Mouse (Mus musculus): ENCODE results near the gene Slc24a3. TPM values are rescaled to one million over a fixed set of nuclear protein-coding genes. Genes with fewer than 3 reads are reported as not detected.

Slc24a3 gene
- total and polyA plus RNA-seq, 2 experiments: 0.09 to 0.33 TPM

GRCm38 (mm10) chr2:145429982-145430381 lies 262.4 kb downstream of the Slc24a3 start:
- no peak overlapping the region for H3K27ac ChIP-seq (replicated peaks; ENCODE audit: insufficient read depth, low read depth, low read length)
- WGBS: 87% methylated on average over 5 of the region's 5 CpGs
- no peak for TF ChIP-seq POLR2A (IDR thresholded peaks at IDR 0.05; ENCODE audit: extremely low read depth, insufficient read depth, low read length)
- TF ChIP-seq CTCF (IDR thresholded peaks at IDR 0.05; ENCODE audit: low read depth, low read length): no peak
- no peaks in the 10 kb centered on the region for H3K79me2 ChIP-seq (ENCODE audit: control insufficient read depth, insufficient read depth, low read length)
- no peaks in the 10 kb centered on the region for H3K4me1 ChIP-seq (ENCODE audit: control insufficient read depth, insufficient read depth, low read length)
- H3K9ac ChIP-seq (ENCODE audit: low read depth, low read length): no peak overlapping the region
- no peaks in the 10 kb centered on the region for H3K36me3 ChIP-seq (ENCODE audit: control insufficient read depth, insufficient read depth, low read length)
- no peak for DNase-seq (ENCODE audit: extremely low read depth, low read depth, low spot score)
- H3K27me3 ChIP-seq (ENCODE audit: control insufficient read depth, insufficient read depth, low read length): no peaks in the 10 kb centered on the region
- H3K4me3 ChIP-seq (ENCODE audit: insufficient read depth, low read depth, low read length): no peak overlapping the region

- Histone ChIP-seq H3K4me3 (ENCODE audit: insufficient read depth, low read depth, low read length) (no peak overlapping the region), H3K79me2 (ENCODE audit: control insufficient read depth, insufficient read depth, low read length) (no peaks in the 10 kb centered on the region), H3K36me3 (ENCODE audit: control insufficient read depth, insufficient read depth, low read length) (no peaks in the 10 kb centered on the region), H3K27ac (replicated peaks; ENCODE audit: insufficient read depth, low read depth, low read length) (no peak overlapping the region), H3K9ac (ENCODE audit: low read depth, low read length) (no peak overlapping the region), H3K4me1 (ENCODE audit: control insufficient read depth, insufficient read depth, low read length) (no peaks in the 10 kb centered on the region), H3K27me3 (ENCODE audit: control insufficient read depth, insufficient read depth, low read length) (no peaks in the 10 kb centered on the region)
- no peak for DNase-seq (ENCODE audit: extremely low read depth, low read depth, low spot score)
- TF ChIP-seq CTCF (IDR thresholded peaks at IDR 0.05; ENCODE audit: low read depth, low read length): no peak
- no peak for TF ChIP-seq POLR2A (IDR thresholded peaks at IDR 0.05; ENCODE audit: extremely low read depth, insufficient read depth, low read length)
- 90% methylated on average over 1 of the region's 1 CpGs for WGBS
Observed at GRCm38 (mm10) chr2:145434068-145434467, 266.5 kb downstream of the Slc24a3 start.

DNA sequence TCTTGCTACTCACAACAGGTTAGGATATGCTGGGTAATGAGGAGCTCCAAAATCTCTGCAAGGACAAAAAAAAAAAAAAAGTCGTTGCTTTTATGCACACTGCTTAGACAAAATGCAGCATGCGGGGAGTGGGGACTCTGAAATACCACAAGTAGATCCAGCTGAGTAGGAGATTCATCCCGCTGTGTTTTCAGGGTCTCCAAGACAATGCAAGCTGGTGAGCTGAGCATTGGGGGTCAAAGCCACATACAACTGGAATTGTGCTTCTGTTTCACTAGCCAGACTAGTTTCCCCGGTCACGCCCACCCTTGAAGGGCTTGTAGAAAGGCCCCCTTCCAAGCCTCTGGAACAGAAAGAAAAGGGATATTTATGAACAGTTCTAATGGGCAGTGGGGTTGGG lies 270.8 kb downstream of the Slc24a3 start:
- H3K9ac ChIP-seq (ENCODE audit: low read depth, low read length): no peak overlapping the region
- DNase-seq (ENCODE audit: extremely low read depth, low read depth, low spot score): no peak
- H3K27ac ChIP-seq (replicated peaks; ENCODE audit: insufficient read depth, low read depth, low read length): no peak overlapping the region
- no peaks in the 10 kb centered on the region for H3K79me2 ChIP-seq (ENCODE audit: control insufficient read depth, insufficient read depth, low read length)
- no peak for TF ChIP-seq CTCF (IDR thresholded peaks at IDR 0.05; ENCODE audit: low read depth, low read length)
- TF ChIP-seq POLR2A (IDR thresholded peaks at IDR 0.05; ENCODE audit: extremely low read depth, insufficient read depth, low read length): no peak
- 78% methylated on average over 5 of the region's 5 CpGs for WGBS
- H3K4me1 ChIP-seq (ENCODE audit: control insufficient read depth, insufficient read depth, low read length): no peaks in the 10 kb centered on the region
- H3K36me3 ChIP-seq (ENCODE audit: control insufficient read depth, insufficient read depth, low read length): no peaks in the 10 kb centered on the region
- H3K27me3 ChIP-seq (ENCODE audit: control insufficient read depth, insufficient read depth, low read length): no peaks in the 10 kb centered on the region
- H3K4me3 ChIP-seq (ENCODE audit: insufficient read depth, low read depth, low read length): no peak overlapping the region

GRCm38 (mm10) chr2:145439755-145440154 lies 272.2 kb downstream of the Slc24a3 start:
- no peaks in the 10 kb centered on the region for H3K36me3 ChIP-seq (ENCODE audit: control insufficient read depth, insufficient read depth, low read length)
- no peak for DNase-seq (ENCODE audit: extremely low read depth, low read depth, low spot score)
- no peak overlapping the region for H3K9ac ChIP-seq (ENCODE audit: low read depth, low read length)
- H3K79me2 ChIP-seq (ENCODE audit: control insufficient read depth, insufficient read depth, low read length): no peaks in the 10 kb centered on the region
- no peak overlapping the region for H3K27ac ChIP-seq (replicated peaks; ENCODE audit: insufficient read depth, low read depth, low read length)
- TF ChIP-seq POLR2A (IDR thresholded peaks at IDR 0.05; ENCODE audit: extremely low read depth, insufficient read depth, low read length): no peak
- no peak for TF ChIP-seq CTCF (IDR thresholded peaks at IDR 0.05; ENCODE audit: low read depth, low read length)
- H3K4me3 ChIP-seq (ENCODE audit: insufficient read depth, low read depth, low read length): no peak overlapping the region
- 98% methylated on average over 1 of the region's 1 CpGs for WGBS
- no peaks in the 10 kb centered on the region for H3K27me3 ChIP-seq (ENCODE audit: control insufficient read depth, insufficient read depth, low read length)
- H3K4me1 ChIP-seq (ENCODE audit: control insufficient read depth, insufficient read depth, low read length): no peaks in the 10 kb centered on the region

- H3K9ac ChIP-seq (ENCODE audit: low read depth, low read length): no peak overlapping the region
- no peaks in the 10 kb centered on the region for H3K27me3 ChIP-seq (ENCODE audit: control insufficient read depth, insufficient read depth, low read length)
- H3K79me2 ChIP-seq (ENCODE audit: control insufficient read depth, insufficient read depth, low read length): no peaks in the 10 kb centered on the region
- no peaks in the 10 kb centered on the region for H3K36me3 ChIP-seq (ENCODE audit: control insufficient read depth, insufficient read depth, low read length)
- DNase-seq (ENCODE audit: extremely low read depth, low read depth, low spot score): no peak
- no peaks in the 10 kb centered on the region for H3K4me1 ChIP-seq (ENCODE audit: control insufficient read depth, insufficient read depth, low read length)
- H3K27ac ChIP-seq (replicated peaks; ENCODE audit: insufficient read depth, low read depth, low read length): no peak overlapping the region
- 53% methylated on average over 8 of the region's 8 CpGs for WGBS
- H3K4me3 ChIP-seq (ENCODE audit: insufficient read depth, low read depth, low read length): no peak overlapping the region
- no peak for TF ChIP-seq CTCF (IDR thresholded peaks at IDR 0.05; ENCODE audit: low read depth, low read length)
- TF ChIP-seq POLR2A (IDR thresholded peaks at IDR 0.05; ENCODE audit: extremely low read depth, insufficient read depth, low read length): no peak
Observed at GRCm38 (mm10) chr2:145457106-145457747, 289.7 kb downstream of the Slc24a3 start.

DNA sequence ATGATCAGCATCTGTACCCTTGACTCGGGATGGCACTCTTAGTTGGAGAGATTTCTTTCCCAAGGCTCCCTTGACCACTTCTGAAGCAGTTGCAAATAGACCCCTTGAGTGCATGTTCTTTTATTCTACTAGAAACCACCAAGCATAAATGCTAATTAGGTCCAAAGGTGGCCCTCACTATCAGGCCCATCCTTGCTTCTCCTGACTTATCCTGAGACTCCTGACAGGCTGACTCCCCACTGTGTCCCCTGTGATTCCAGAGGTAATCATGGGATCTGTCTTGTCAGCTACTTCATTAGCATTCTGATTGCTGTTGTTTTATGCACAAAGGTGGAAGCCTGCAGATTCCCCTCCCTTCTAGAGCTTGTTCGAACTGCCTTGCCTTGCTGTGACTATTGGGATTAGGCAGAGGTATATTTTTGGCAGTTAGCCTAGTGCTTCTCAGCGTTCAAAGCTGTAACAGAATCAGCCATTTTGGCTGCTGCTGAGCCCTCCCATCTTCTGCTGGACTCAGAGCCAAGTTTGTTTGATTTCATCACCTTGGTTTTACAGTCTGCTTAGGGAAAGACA lies 293.4 kb downstream of the Slc24a3 start:
- WGBS: 68% methylated on average over 3 of the region's 3 CpGs
- no peak for TF ChIP-seq CTCF (IDR thresholded peaks at IDR 0.05; ENCODE audit: low read depth, low read length)
- no peak for TF ChIP-seq POLR2A (IDR thresholded peaks at IDR 0.05; ENCODE audit: extremely low read depth, insufficient read depth, low read length)
- Histone ChIP-seq H3K9ac (ENCODE audit: low read depth, low read length) (no peak overlapping the region), H3K27ac (replicated peaks; ENCODE audit: insufficient read depth, low read depth, low read length) (no peak overlapping the region), H3K4me3 (ENCODE audit: insufficient read depth, low read depth, low read length) (no peak overlapping the region), H3K79me2 (ENCODE audit: control insufficient read depth, insufficient read depth, low read length) (no peaks in the 10 kb centered on the region), H3K27me3 (ENCODE audit: control insufficient read depth, insufficient read depth, low read length) (no peaks in the 10 kb centered on the region), H3K4me1 (ENCODE audit: control insufficient read depth, insufficient read depth, low read length) (no peaks in the 10 kb centered on the region), H3K36me3 (ENCODE audit: control insufficient read depth, insufficient read depth, low read length) (no peaks in the 10 kb centered on the region)
- no peak for DNase-seq (ENCODE audit: extremely low read depth, low read depth, low spot score)

Measured in liver, adult 2 months (tissue).